Mouse (Mus musculus): ENCODE measurements around the gene Lsamp. TPM values are rescaled to one million over a fixed set of nuclear protein-coding genes. Genes with fewer than 3 reads are reported as not detected.

Gene Lsamp
- total RNA-seq, 2 experiments from 2014 or later, result 0.56 to 1.2 TPM

DNA sequence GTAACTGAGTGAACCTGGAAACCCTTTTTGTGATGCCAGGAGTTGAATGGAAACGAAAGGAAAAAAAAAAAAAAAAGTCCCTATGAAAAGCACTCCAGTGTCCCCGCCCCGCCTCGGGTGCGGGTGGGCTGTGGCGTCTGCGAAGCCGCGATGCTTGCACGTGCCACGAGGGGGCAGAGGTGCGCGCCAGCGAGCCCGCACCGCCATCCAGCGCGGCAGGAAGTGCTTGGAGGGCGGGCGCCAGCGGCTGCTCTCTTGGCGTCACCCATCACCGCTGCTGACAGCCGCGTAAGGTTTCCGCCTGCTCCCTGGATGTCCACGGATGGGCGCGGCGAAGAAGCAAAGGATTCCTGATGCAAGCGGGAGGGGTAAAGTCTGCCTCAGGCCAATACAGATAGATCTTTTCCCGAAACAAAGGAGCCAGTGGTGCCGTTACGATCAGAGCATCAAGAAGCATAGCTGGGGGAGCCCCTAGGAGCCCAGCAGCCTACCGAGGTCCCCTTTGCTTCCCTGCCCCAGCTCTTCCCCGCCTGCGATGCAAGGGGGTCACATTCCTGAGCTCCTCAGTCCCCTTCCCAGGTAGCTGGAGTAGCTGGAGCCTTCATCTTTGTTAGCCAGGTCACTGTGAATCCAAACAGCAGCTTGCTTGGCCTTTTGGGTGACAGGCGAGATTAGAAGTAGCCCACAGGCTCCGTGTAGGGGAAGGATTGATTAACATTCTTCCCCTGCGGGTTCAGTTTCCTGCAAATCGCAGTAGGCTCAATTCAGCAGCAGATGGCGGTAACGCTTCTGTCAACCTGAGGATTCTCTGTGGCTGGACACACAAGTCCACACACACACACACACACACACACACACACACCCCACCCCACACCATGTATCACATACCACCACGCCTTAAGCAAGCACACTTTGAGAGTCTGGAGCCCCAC is 2206.2 kb downstream of the Lsamp start:
- peak; percentile 88 for DNase-seq

Small RNA genes within 50 kb of the gene (microRNA-seq; reads per million reads assigned to microRNA genes)
- 0 reads per million in 2 experiments for gene Gm27887 (ENCODE audit: borderline replicate concordance in 2 of 2)
- gene Gm47276 (ENCODE audit: borderline replicate concordance in 2 of 2), result 0 reads per million in 2 experiments

All from gastrocnemius, postnatal 25 days (tissue).